Mouse (Mus musculus) stomach, postnatal 0 days (tissue): Measurements from ENCODE around the gene Skida1.

Source experiments
- CTCF ChIP-seq: IDR thresholded peaks from 2 replicates; pipeline ENCODE4 v1.5.1; 2016; ENCODE audit warnings: antibody characterized with exemption, low read depth, mild to moderate bottlenecking, moderate library complexity
- EP300 ChIP-seq: optimal IDR thresholded peaks from 2 replicates; pipeline ENCODE3; 2016; ENCODE audit warnings: antibody characterized with exemption

- TF ChIP-seq CTCF, result no peak
- TF ChIP-seq EP300, result no peak
These were observed 15.4 kb downstream of the Skida1 start for GRCm38 (mm10) chr2:18033166-18034108.
